In genomic region chr11:4848483-4849248, GRCm38 (mm10) we compare ENCODE assay signal across 8 mouse cellular contexts. TPM values are rescaled to one million over a fixed set of nuclear protein-coding genes. Genes with fewer than 3 reads are reported as not detected.
DNase-seq lines count a peak whose midpoint lies in the region; ATAC-seq and TF ChIP-seq lines count a peak whose summit lies in the region.

No protein-coding gene starts in this region.

- H3K4me3 ChIP-seq in forebrain, postnatal 0 days (ENCODE audit: low read depth, low read length): peak overlapping the region; percentile 93
- peak overlapping the region; percentile 95 for H3K4me3 ChIP-seq in hindbrain, embryonic 16.5 days (ENCODE audit: low read length)
- peak overlapping the region; percentile 98 for H3K4me3 ChIP-seq in limb, embryonic 10.5 days

- peaks cover 9% of the 10 kb centered on the region for H3K4me1 ChIP-seq in forebrain, postnatal 0 days (ENCODE audit: insufficient read depth)
- peaks cover 15% of the 10 kb centered on the region for H3K4me1 ChIP-seq in hindbrain, embryonic 16.5 days (ENCODE audit: control insufficient read depth, insufficient read depth, low read depth, low read length)
- peaks cover 18% of the 10 kb centered on the region for H3K4me1 ChIP-seq in limb, embryonic 10.5 days

- H3K9ac ChIP-seq in forebrain, postnatal 0 days: peak overlapping the region; percentile 82
- peak overlapping the region; percentile 95 for H3K9ac ChIP-seq in hindbrain, embryonic 16.5 days (ENCODE audit: low read depth, low read length)

- ATAC-seq in forebrain, postnatal 0 days: no peak
- peak; percentile 1; the same call in 1 of the 2 replicates for ATAC-seq in hindbrain, embryonic 16.5 days

- DNase-seq in cerebellum, adult 11 months: peak; percentile 32
- no peak for DNase-seq in cerebellum, adult 11-12 months
- peak; percentile 33 for DNase-seq in c-Kit-positive CD71-negative TER-119-negative erythroid progenitor cells, embryonic 14.5 days (ENCODE audit: low read depth)
- no peak for DNase-seq in forebrain, postnatal 0 days
- DNase-seq in limb, embryonic 10.5 days (ENCODE audit: low spot score): peak; percentile 70
- peak; percentile 45 for DNase-seq in mesoderm, embryonic 11.5 days (ENCODE audit: low read depth, low spot score)
- DNase-seq in spleen, adult 18-20 months: peak; percentile 35 to 45

- H3K27ac ChIP-seq in forebrain, postnatal 0 days (ENCODE audit: low read depth, low read length): peak overlapping the region; percentile 77
- H3K27ac ChIP-seq in hindbrain, embryonic 16.5 days (ENCODE audit: low read depth, low read length): peak overlapping the region; percentile 82
- peak overlapping the region; percentile 96 for H3K27ac ChIP-seq in limb, embryonic 10.5 days

- no peaks in the 10 kb centered on the region for H3K9me3 ChIP-seq in forebrain, postnatal 0 days (ENCODE audit: low read length)
- no peaks in the 10 kb centered on the region for H3K9me3 ChIP-seq in hindbrain, embryonic 16.5 days (ENCODE audit: control insufficient read depth, low read length)
- no peaks in the 10 kb centered on the region for H3K9me3 ChIP-seq in limb, embryonic 10.5 days (replicated peaks)

- TF ChIP-seq CTCF in forebrain, postnatal 0 days (IDR thresholded peaks at IDR 0.05; ENCODE audit: low read depth): 0 out of 2 replicates have a peak, but pooled peaks have one; percentile 1

- H3K4me2 ChIP-seq in forebrain, postnatal 0 days (ENCODE audit: low read depth): peak overlapping the region; percentile 65
- H3K4me2 ChIP-seq in hindbrain, embryonic 16.5 days (ENCODE audit: low read length): peak overlapping the region; percentile 69

- no peaks in the 10 kb centered on the region for H3K36me3 ChIP-seq in forebrain, postnatal 0 days (ENCODE audit: insufficient read depth)
- H3K36me3 ChIP-seq in hindbrain, embryonic 16.5 days (ENCODE audit: control insufficient read depth, insufficient read depth, low read length): no peaks in the 10 kb centered on the region
- no peaks in the 10 kb centered on the region for H3K36me3 ChIP-seq in limb, embryonic 10.5 days

- no peaks in the 10 kb centered on the region for H3K27me3 ChIP-seq in forebrain, postnatal 0 days (ENCODE audit: insufficient read depth, low read length)
- H3K27me3 ChIP-seq in hindbrain, embryonic 16.5 days (replicated peaks; ENCODE audit: control insufficient read depth, insufficient read depth, low read length): no peaks in the 10 kb centered on the region
- H3K27me3 ChIP-seq in limb, embryonic 10.5 days (ENCODE audit: low read depth, poor library complexity, severe bottlenecking): no peaks in the 10 kb centered on the region

- WGBS in forebrain, postnatal 0 days: 2% methylated on average over 50 of the region's 50 CpGs
- WGBS in hindbrain, embryonic 16.5 days: 1% methylated on average over 50 of the region's 50 CpGs
- WGBS in limb, embryonic 10.5 days: 1% methylated on average over 50 of the region's 50 CpGs

RNA-seq across cellular contexts. Expression of gene Nf2, which starts 0.7 kb away (rescaled TPM):
- 97.3 and 121 TPM in 2 replicates for total RNA-seq in forebrain, postnatal 0 days (2014; rRNA removed)
- polyA plus RNA-seq in forebrain, postnatal 0 days (2015; fragmentation: Nextera tagmentation; extraction: Ambion mirVana): 49.3 and 57.8 TPM in 2 replicates
- 68.1 and 74.8 TPM in 2 replicates for polyA plus RNA-seq in hindbrain, embryonic 16.5 days (2015; fragmentation: Nextera tagmentation; extraction: Ambion mirVana)
- polyA plus RNA-seq in limb, embryonic 10.5 days (2016; fragmentation: Nextera tagmentation; extraction: Ambion mirVana): 61.4 and 63.8 TPM in 2 replicates

RNA-seq across cellular contexts. Expression of gene Nipsnap1, which starts 25.1 kb away (rescaled TPM):
- 125 and 146 TPM in 2 replicates for total RNA-seq in forebrain, postnatal 0 days (2014; rRNA removed)
- 116 and 128 TPM in 2 replicates for polyA plus RNA-seq in forebrain, postnatal 0 days (2015; fragmentation: Nextera tagmentation; extraction: Ambion mirVana)
- 131 and 134 TPM in 2 replicates for polyA plus RNA-seq in hindbrain, embryonic 16.5 days (2015; fragmentation: Nextera tagmentation; extraction: Ambion mirVana)
- polyA plus RNA-seq in limb, embryonic 10.5 days (2016; fragmentation: Nextera tagmentation; extraction: Ambion mirVana): 75.9 and 84.2 TPM in 2 replicates

RNA-seq across cellular contexts. Expression of gene Thoc5, which starts 46.5 kb away (rescaled TPM):
- total RNA-seq in forebrain, postnatal 0 days (2014; rRNA removed): 55.7 and 57.7 TPM in 2 replicates
- 50.6 and 52.2 TPM in 2 replicates for polyA plus RNA-seq in forebrain, postnatal 0 days (2015; fragmentation: Nextera tagmentation; extraction: Ambion mirVana)
- 45.2 and 49.5 TPM in 2 replicates for polyA plus RNA-seq in hindbrain, embryonic 16.5 days (2015; fragmentation: Nextera tagmentation; extraction: Ambion mirVana)
- polyA plus RNA-seq in limb, embryonic 10.5 days (2016; fragmentation: Nextera tagmentation; extraction: Ambion mirVana): 46.3 and 47.5 TPM in 2 replicates

Comparison
In these comparisons a context has a peak if more than half of its experiments do, and no peak if none do; other contexts are left out.
1. DNase-seq: peak in cerebellum, adult 11 months (single experiment), c-Kit-positive CD71-negative TER-119-negative erythroid progenitor cells, embryonic 14.5 days (single experiment), limb, embryonic 10.5 days (single experiment), mesoderm, embryonic 11.5 days (single experiment) and spleen, adult 18-20 months (2 of 2); none in cerebellum, adult 11-12 months (single experiment) and forebrain, postnatal 0 days (single experiment).
2. Peak in every context shown above with its lines, with median percentiles within 50 percentile points of each other: H3K27ac ChIP-seq and H3K4me3 ChIP-seq.